Mouse (Mus musculus): ENCODE measurements around the gene Ttc28. TPM values are rescaled to one million over a fixed set of nuclear protein-coding genes. Genes with fewer than 3 reads are reported as not detected.

Gene Ttc28
- polyA plus RNA-seq, 1 experiment from 2014 or later: 5.7 TPM

DNA sequence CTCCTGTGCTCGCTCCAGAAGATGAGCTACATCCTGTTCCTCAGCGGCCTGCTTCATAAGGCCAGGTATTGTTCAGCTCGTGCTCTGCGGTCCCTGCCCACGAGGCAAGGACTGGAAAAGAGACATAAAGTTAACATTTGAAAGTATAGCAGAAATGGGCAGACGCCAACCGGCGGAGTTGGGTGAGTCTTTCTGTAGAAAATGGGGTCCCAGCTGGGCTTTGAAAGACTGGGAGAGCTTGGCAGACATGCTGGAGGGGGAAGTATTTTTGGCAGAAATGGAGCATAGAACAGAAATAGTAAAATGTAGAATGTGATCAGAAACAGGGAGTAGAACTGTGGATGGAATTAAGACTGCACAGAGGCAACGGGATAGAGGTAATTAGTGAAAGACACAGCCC lies 149.3 kb downstream of the Ttc28 start:
- H3K4me2 ChIP-seq: no peak overlapping the region
- no peak overlapping the region for H3K27ac ChIP-seq (ENCODE audit: low read depth, low read length)
- ATAC-seq (replicated peaks; ENCODE audit: low FRiP score) (no peak), DNase-seq (ENCODE audit: low spot score) (no peak)
- H3K9ac ChIP-seq (ENCODE audit: low read depth, low read length): no peak overlapping the region
- H3K4me1 ChIP-seq (replicated peaks; ENCODE audit: control insufficient read depth, insufficient read depth, low read length): no peaks in the 10 kb centered on the region; the same call in 1 of the 2 replicates
- H3K27me3 ChIP-seq (replicated peaks; ENCODE audit: control insufficient read depth, insufficient read depth, low read length): no peaks in the 10 kb centered on the region
- 84% methylated on average over 9 of the region's 9 CpGs for WGBS
- no peak overlapping the region for H3K4me3 ChIP-seq (ENCODE audit: low read depth, low read length)
- H3K36me3 ChIP-seq (ENCODE audit: control insufficient read depth, insufficient read depth, low read length): no peaks in the 10 kb centered on the region
- no peaks in the 10 kb centered on the region for H3K9me3 ChIP-seq (ENCODE audit: control insufficient read depth, low read length)

DNA sequence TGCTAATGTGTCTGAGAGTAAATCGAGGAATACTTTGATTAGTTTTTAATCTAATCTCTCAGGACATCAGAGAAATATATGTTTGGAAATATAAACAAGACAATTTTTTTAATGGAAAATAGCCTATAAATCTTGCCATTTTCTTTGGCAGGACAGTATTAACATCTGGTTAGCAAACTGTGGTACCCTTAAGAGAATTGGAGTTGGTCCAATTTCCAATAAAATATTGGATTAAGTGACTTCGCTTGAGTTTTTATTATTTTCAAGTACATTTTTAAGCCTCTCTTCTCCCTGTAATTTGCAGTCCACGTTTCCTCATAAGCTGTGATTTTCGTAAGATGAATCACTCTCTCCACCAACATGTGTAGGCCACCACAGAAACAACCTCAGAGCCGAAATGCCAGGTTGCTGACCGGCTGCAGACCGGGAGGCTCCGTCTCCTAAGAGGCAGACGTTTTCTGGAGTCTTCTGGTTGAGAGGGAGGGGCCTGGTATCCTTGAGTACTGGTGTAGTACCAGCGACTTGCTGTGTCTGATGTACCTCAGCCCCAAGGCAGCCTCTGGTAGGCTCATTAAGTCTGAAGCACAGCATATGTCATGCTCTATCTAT lies 153.2 kb downstream of the Ttc28 start:
- Histone ChIP-seq H3K9ac (ENCODE audit: low read depth, low read length) (no peak overlapping the region), H3K27ac (ENCODE audit: low read depth, low read length) (no peak overlapping the region), H3K4me3 (ENCODE audit: low read depth, low read length) (no peak overlapping the region), H3K27me3 (replicated peaks; ENCODE audit: control insufficient read depth, insufficient read depth, low read length) (no peaks in the 10 kb centered on the region), H3K36me3 (ENCODE audit: control insufficient read depth, insufficient read depth, low read length) (no peaks in the 10 kb centered on the region), H3K4me2 (no peak overlapping the region), H3K9me3 (ENCODE audit: control insufficient read depth, low read length) (no peaks in the 10 kb centered on the region), H3K4me1 (replicated peaks; ENCODE audit: control insufficient read depth, insufficient read depth, low read length) (no peaks in the 10 kb centered on the region)
- WGBS: 76% methylated on average over 10 of the region's 10 CpGs
- DNase-seq (ENCODE audit: low spot score) (no peak), ATAC-seq (replicated peaks; ENCODE audit: low FRiP score) (no peak)

DNA sequence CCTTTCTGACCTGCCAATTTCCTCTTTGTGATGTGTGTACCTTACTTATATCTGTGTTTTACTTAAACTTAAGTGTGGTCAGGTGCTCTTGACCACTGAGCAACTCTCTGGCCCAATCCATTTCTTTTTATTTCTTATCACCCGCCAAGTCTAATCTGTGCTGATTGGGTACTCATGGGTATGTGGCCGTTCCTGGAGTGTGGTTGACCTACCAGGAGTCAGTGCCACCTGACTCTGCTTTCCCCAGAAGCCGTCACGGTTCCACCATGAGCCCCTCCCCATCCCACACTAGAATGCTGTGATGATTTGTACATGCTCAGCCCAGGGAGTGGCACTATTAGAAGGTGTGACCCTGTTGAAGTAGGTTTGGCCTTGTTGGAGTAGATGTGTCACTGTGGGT lies 153.9 kb downstream of the Ttc28 start:
- DNase-seq (ENCODE audit: low spot score) (no peak), ATAC-seq (replicated peaks; ENCODE audit: low FRiP score) (no peak)
- Histone ChIP-seq H3K27me3 (replicated peaks; ENCODE audit: control insufficient read depth, insufficient read depth, low read length) (no peaks in the 10 kb centered on the region), H3K27ac (ENCODE audit: low read depth, low read length) (no peak overlapping the region), H3K36me3 (ENCODE audit: control insufficient read depth, insufficient read depth, low read length) (no peaks in the 10 kb centered on the region), H3K9ac (ENCODE audit: low read depth, low read length) (no peak overlapping the region), H3K4me2 (no peak overlapping the region), H3K9me3 (ENCODE audit: control insufficient read depth, low read length) (no peaks in the 10 kb centered on the region), H3K4me1 (replicated peaks; ENCODE audit: control insufficient read depth, insufficient read depth, low read length) (no peaks in the 10 kb centered on the region), H3K4me3 (ENCODE audit: low read depth, low read length) (no peak overlapping the region)
- WGBS: 90% methylated on average over 4 of the region's 4 CpGs

- ATAC-seq (replicated peaks; ENCODE audit: low FRiP score) (no peak), DNase-seq (ENCODE audit: low spot score) (no peak)
- H3K4me1 ChIP-seq (replicated peaks; ENCODE audit: control insufficient read depth, insufficient read depth, low read length): no peaks in the 10 kb centered on the region
- H3K27me3 ChIP-seq (replicated peaks; ENCODE audit: control insufficient read depth, insufficient read depth, low read length): no peaks in the 10 kb centered on the region
- no peak overlapping the region for H3K9ac ChIP-seq (ENCODE audit: low read depth, low read length)
- WGBS: 76% methylated on average over 7 of the region's 7 CpGs
- H3K4me2 ChIP-seq: no peak overlapping the region
- no peak overlapping the region for H3K27ac ChIP-seq (ENCODE audit: low read depth, low read length)
- no peak overlapping the region for H3K4me3 ChIP-seq (ENCODE audit: low read depth, low read length)
- H3K9me3 ChIP-seq (ENCODE audit: control insufficient read depth, low read length): no peaks in the 10 kb centered on the region
- H3K36me3 ChIP-seq (ENCODE audit: control insufficient read depth, insufficient read depth, low read length): no peaks in the 10 kb centered on the region
Observed at GRCm38 (mm10) chr5:111037123-111037748, 157.6 kb downstream of the Ttc28 start.

DNA sequence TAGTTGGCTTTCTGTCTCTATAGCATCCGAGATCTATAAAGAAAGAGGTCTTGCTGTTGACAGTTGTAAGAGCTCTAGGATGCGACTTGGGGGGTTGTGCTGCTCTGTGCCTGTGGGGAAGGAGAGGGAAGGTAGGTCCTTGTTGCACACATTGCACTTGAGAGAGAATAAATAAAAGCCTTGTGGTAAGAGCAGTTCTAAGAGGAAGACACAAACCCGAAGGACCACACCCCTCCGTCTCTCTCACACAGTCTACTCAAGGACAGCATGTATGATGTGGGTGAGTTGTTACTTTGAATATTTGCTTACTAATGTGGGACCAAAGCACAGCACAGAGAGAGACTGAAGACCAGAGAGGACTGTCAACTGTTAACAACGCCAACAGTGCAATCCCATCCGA lies 160.2 kb downstream of the Ttc28 start:
- Histone ChIP-seq H3K4me3 (ENCODE audit: low read depth, low read length) (no peak overlapping the region), H3K4me2 (no peak overlapping the region), H3K9ac (ENCODE audit: low read depth, low read length) (no peak overlapping the region), H3K4me1 (replicated peaks; ENCODE audit: control insufficient read depth, insufficient read depth, low read length) (no peaks in the 10 kb centered on the region), H3K27me3 (replicated peaks; ENCODE audit: control insufficient read depth, insufficient read depth, low read length) (no peaks in the 10 kb centered on the region), H3K27ac (ENCODE audit: low read depth, low read length) (no peak overlapping the region), H3K9me3 (ENCODE audit: control insufficient read depth, low read length) (no peaks in the 10 kb centered on the region), H3K36me3 (ENCODE audit: control insufficient read depth, insufficient read depth, low read length) (no peaks in the 10 kb centered on the region)
- DNase-seq (ENCODE audit: low spot score): no peak
- 68% methylated on average over 6 of the region's 6 CpGs for WGBS
- ATAC-seq (replicated peaks; ENCODE audit: low FRiP score): no peak

GRCm38 (mm10) chr5:111041952-111042351 lies 162.3 kb downstream of the Ttc28 start:
- no peak for ATAC-seq (replicated peaks; ENCODE audit: low FRiP score)
- H3K4me2 ChIP-seq: no peak overlapping the region
- H3K4me1 ChIP-seq (replicated peaks; ENCODE audit: control insufficient read depth, insufficient read depth, low read length): no peaks in the 10 kb centered on the region
- no peaks in the 10 kb centered on the region for H3K27me3 ChIP-seq (replicated peaks; ENCODE audit: control insufficient read depth, insufficient read depth, low read length)
- H3K27ac ChIP-seq (ENCODE audit: low read depth, low read length): no peak overlapping the region
- no peaks in the 10 kb centered on the region for H3K36me3 ChIP-seq (ENCODE audit: control insufficient read depth, insufficient read depth, low read length)
- no peak overlapping the region for H3K9ac ChIP-seq (ENCODE audit: low read depth, low read length)
- no peak overlapping the region for H3K4me3 ChIP-seq (ENCODE audit: low read depth, low read length)
- no peaks in the 10 kb centered on the region for H3K9me3 ChIP-seq (ENCODE audit: control insufficient read depth, low read length)
- DNase-seq (ENCODE audit: low spot score): no peak
- 77% methylated on average over 5 of the region's 5 CpGs for WGBS

- Histone ChIP-seq H3K27ac (ENCODE audit: low read depth, low read length) (no peak overlapping the region), H3K9ac (ENCODE audit: low read depth, low read length) (no peak overlapping the region), H3K36me3 (ENCODE audit: control insufficient read depth, insufficient read depth, low read length) (no peaks in the 10 kb centered on the region), H3K4me1 (replicated peaks; ENCODE audit: control insufficient read depth, insufficient read depth, low read length) (no peaks in the 10 kb centered on the region), H3K4me2 (no peak overlapping the region), H3K27me3 (replicated peaks; ENCODE audit: control insufficient read depth, insufficient read depth, low read length) (no peaks in the 10 kb centered on the region), H3K9me3 (ENCODE audit: control insufficient read depth, low read length) (no peaks in the 10 kb centered on the region), H3K4me3 (ENCODE audit: low read depth, low read length) (no peak overlapping the region)
- WGBS: 49% methylated on average over 7 of the region's 7 CpGs
- ATAC-seq (replicated peaks; ENCODE audit: low FRiP score) (no peak), DNase-seq (ENCODE audit: low spot score) (no peak)
Observed at GRCm38 (mm10) chr5:111044193-111044592, 164.6 kb downstream of the Ttc28 start.

DNA sequence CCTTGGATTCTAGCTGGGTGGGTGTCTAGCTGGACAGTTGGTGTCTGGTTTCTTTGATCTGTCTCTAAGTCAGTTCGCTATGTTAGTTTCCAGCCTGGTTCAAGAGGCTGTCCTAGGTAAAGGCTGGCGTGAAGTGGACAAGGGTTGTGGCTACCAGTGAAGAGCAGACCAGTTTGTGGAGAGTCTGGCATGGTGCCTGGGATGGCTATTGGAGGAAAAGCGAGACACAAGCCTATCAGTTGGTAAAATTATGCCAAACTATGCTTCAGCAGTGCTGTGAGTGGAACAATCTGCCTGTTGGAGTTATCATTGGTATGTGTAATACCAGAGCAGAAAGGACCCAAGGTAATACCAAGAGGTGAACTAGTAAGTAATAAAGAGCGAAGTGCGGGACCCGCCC lies 166.8 kb downstream of the Ttc28 start:
- Histone ChIP-seq H3K4me1 (replicated peaks; ENCODE audit: control insufficient read depth, insufficient read depth, low read length) (no peaks in the 10 kb centered on the region), H3K27ac (ENCODE audit: low read depth, low read length) (no peak overlapping the region), H3K9me3 (ENCODE audit: control insufficient read depth, low read length) (no peaks in the 10 kb centered on the region), H3K27me3 (replicated peaks; ENCODE audit: control insufficient read depth, insufficient read depth, low read length) (no peaks in the 10 kb centered on the region), H3K9ac (ENCODE audit: low read depth, low read length) (no peak overlapping the region), H3K4me2 (no peak overlapping the region), H3K4me3 (ENCODE audit: low read depth, low read length) (no peak overlapping the region), H3K36me3 (ENCODE audit: control insufficient read depth, insufficient read depth, low read length) (no peaks in the 10 kb centered on the region)
- WGBS: 81% methylated on average over 6 of the region's 6 CpGs
- DNase-seq (ENCODE audit: low spot score): no peak
- no peak for ATAC-seq (replicated peaks; ENCODE audit: low FRiP score)

GRCm38 (mm10) chr5:111046841-111047476 lies 167.4 kb downstream of the Ttc28 start:
- H3K4me3 ChIP-seq (ENCODE audit: low read depth, low read length): no peak overlapping the region
- no peak for ATAC-seq (replicated peaks; ENCODE audit: low FRiP score)
- DNase-seq (ENCODE audit: low spot score): no peak
- H3K4me1 ChIP-seq (replicated peaks; ENCODE audit: control insufficient read depth, insufficient read depth, low read length): no peaks in the 10 kb centered on the region
- no peaks in the 10 kb centered on the region for H3K9me3 ChIP-seq (ENCODE audit: control insufficient read depth, low read length)
- H3K9ac ChIP-seq (ENCODE audit: low read depth, low read length): no peak overlapping the region
- no peaks in the 10 kb centered on the region for H3K36me3 ChIP-seq (ENCODE audit: control insufficient read depth, insufficient read depth, low read length)
- H3K27me3 ChIP-seq (replicated peaks; ENCODE audit: control insufficient read depth, insufficient read depth, low read length): no peaks in the 10 kb centered on the region
- H3K27ac ChIP-seq (ENCODE audit: low read depth, low read length): no peak overlapping the region
- 70% methylated on average over 14 of the region's 14 CpGs for WGBS
- no peak overlapping the region for H3K4me2 ChIP-seq

Measured in liver, embryonic 11.5 days (tissue).